Mouse (Mus musculus) liver, embryonic 11.5 days (tissue): ENCODE results near the gene Pgr. TPM values are rescaled to one million over a fixed set of nuclear protein-coding genes. Genes with fewer than 3 reads are reported as not detected.

ENCODE experiments used
- ATAC-seq: fragments of 200-750 bp; cut with Nextera tagmentation; replicated peaks from 2 replicates; pipeline ENCODE4 v1.8.0; 2017; ENCODE audit warnings: moderate number of reproducible peaks, mild to moderate bottlenecking, moderate TSS enrichment, moderate library complexity; ENCODE audit not compliant: low FRiP score
- DNase-seq: peaks from one replicate; pipeline ENCODE4 v3.0.0-alpha.2; 2017; ENCODE audit warnings: low spot score
- H3K27ac ChIP-seq: fragments of 300-500 bp; sonication (generic); 2 replicates; pipeline ENCODE4 v1.5.1; 2014; ENCODE audit warnings: mild to moderate bottlenecking, low read depth, low read length, control low read depth
- H3K27me3 ChIP-seq: fragments of 300-500 bp; sonication (generic); replicated peaks from 2 replicates; pipeline ENCODE4 v1.6.1; 2014; ENCODE audit warnings: low read length, mixed read lengths; ENCODE audit not compliant: control insufficient read depth, insufficient read depth
- H3K36me3 ChIP-seq: fragments of 300-500 bp; sonication (generic); 2 replicates; pipeline ENCODE4 v1.6.1; 2014; ENCODE audit warnings: mild to moderate bottlenecking, low read length, moderate library complexity, mixed read lengths; ENCODE audit not compliant: control insufficient read depth, insufficient read depth
- H3K4me1 ChIP-seq: fragments of 300-500 bp; sonication (generic); replicated peaks from 2 replicates; pipeline ENCODE4 v1.6.1; 2014; ENCODE audit warnings: low read length, mixed read lengths; ENCODE audit not compliant: control insufficient read depth, insufficient read depth
- H3K4me2 ChIP-seq: fragments of 300-500 bp; sonication (generic); 2 replicates; pipeline ENCODE4 v1.6.1; 2014; ENCODE audit warnings: mild to moderate bottlenecking, control low read depth, moderate library complexity
- H3K4me3 ChIP-seq: fragments of 300-500 bp; sonication (generic); 2 replicates; pipeline ENCODE4 v1.5.1; 2014; ENCODE audit warnings: low read depth, low read length, control low read depth
- H3K9ac ChIP-seq: fragments of 300-500 bp; sonication (generic); 2 replicates; pipeline ENCODE4 v1.6.1; 2014; ENCODE audit warnings: low read depth, low read length, control low read depth
- H3K9me3 ChIP-seq: fragments of 300-500 bp; sonication (generic); 2 replicates; pipeline ENCODE4 v1.6.1; 2016; ENCODE audit warnings: low read length, inconsistent platforms, mixed read lengths; ENCODE audit not compliant: control insufficient read depth
- WGBS: fragments of 180-500 bp; shearing (Covaris S2); extraction: QIAGEN DNeasy Blood & Tissue Kit; methylation state at CpG from one replicate; pipeline ENCODE4 v1.1.7; 2014; 5-methylcytosine and 5-hydroxymethylcytosine counted together
- polyA plus RNA-seq: library from polyadenylated mRNA; unstranded; fragments of >200 nt; fragmentation: Nextera tagmentation; extraction: Ambion mirVana; gene quantifications from 2 replicates; pipeline ENCODE4 v1.2.1, GENCODE M21; 2014

The Pgr gene
- polyA plus RNA-seq, 1 experiment from 2014 or later = 0.03 TPM

DNA sequence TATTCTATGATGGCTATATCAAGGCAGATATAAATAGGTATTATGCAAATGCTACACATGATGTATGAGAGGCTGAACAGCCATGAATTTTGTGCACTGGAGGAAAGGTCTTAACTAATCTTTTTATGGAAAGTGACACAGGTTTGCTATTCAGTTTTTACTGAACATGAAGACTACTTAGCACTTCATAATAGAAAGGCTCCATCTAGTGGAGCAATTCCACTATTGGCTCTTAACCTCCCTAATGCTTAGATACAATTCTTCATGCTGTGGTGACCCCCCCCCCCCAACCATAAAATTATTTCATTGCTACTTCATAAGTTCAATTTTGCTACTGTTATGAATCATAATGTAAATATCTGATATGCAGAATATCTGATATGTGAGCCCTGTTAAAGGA is 101.5 kb downstream of the Pgr start:
- no peak overlapping the region for H3K4me2 ChIP-seq
- H3K9ac ChIP-seq = no peak overlapping the region
- no peaks in the 10 kb centered on the region for H3K4me1 ChIP-seq
- no peak overlapping the region for H3K27ac ChIP-seq
- no peaks in the 10 kb centered on the region for H3K9me3 ChIP-seq
- ATAC-seq = no peak
- no peak overlapping the region for H3K4me3 ChIP-seq
- DNase-seq = no peak
- no peaks in the 10 kb centered on the region for H3K27me3 ChIP-seq
- peaks cover 3% of the 10 kb centered on the region; the same call in 1 of the 2 replicates for H3K36me3 ChIP-seq

DNA sequence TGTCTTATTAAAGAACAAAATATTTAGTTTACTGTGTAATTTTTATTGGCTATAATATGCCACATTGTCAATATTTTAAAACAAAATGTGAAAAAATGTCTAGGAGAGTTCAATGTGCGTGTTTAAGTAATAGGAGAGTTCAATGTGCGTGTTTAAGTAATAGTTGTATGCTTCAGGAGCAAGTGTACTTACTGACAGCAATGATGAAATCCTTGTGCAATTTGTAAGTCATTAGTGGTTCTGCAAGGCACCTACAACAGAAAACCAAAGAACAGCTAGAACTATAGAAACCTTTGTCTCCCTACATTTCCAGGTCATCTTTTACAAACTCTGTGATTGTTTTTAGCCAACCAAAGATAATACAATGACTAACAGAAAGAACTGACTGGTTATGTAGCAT is 115.5 kb downstream of the Pgr start:
- no peak overlapping the region for H3K4me3 ChIP-seq
- no peaks in the 10 kb centered on the region for H3K4me1 ChIP-seq
- DNase-seq (no peak), ATAC-seq (no peak)
- 83% methylated on average over 2 of the region's 2 CpGs for WGBS
- no peaks in the 10 kb centered on the region for H3K27me3 ChIP-seq
- H3K4me2 ChIP-seq = no peak overlapping the region
- no peak overlapping the region for H3K27ac ChIP-seq
- H3K36me3 ChIP-seq = no peaks in the 10 kb centered on the region; the same call in 1 of the 2 replicates
- H3K9ac ChIP-seq = no peak overlapping the region
- H3K9me3 ChIP-seq = no peaks in the 10 kb centered on the region

Other genes starting within 250 kb of the Pgr start
- not detected in 2 replicates for gene Gm16485, start 72.0 kb downstream of the Pgr start, polyA plus RNA-seq